Mouse (Mus musculus): ENCODE data around the gene Slc25a44.

DNA sequence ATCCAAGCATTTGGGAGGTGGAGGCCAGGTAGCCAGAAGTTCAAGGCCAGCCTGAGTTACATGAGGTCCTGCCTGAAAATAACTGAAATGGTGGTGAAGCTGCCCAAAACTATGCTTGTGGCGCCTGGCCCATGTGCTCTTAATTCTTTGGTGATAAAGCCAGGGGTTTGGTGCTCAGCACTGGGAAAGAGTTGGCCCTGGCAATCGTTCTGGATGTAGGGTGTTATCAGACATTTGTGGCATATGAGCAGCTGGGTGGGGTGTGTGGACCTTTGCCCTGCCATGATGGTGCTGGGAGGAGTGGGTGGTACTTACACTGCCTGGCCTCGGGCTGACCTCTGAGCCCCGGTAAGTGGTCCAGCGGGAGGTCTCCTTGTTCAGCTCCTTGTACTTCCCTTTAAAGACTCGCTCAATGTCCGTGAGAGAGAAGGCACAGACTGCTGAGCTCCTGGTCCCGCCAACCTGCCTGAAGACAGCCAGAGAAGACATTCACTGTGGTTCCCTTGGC, 22.8 kb upstream of the Slc25a44 start:
- TF ChIP-seq CTCF (IDR thresholded peaks at IDR 0.05; ENCODE audit: borderline replicate concordance, insufficient read depth, low read depth, low read length) (no peak), POLR2A (IDR thresholded peaks at IDR 0.05; ENCODE audit: borderline replicate concordance, insufficient read depth, low read length) (no peak)

Data from cerebellum, adult 2 months (tissue).